Mouse (Mus musculus) ovary, adult 18-20 months (tissue): ENCODE data around the gene Drd3.

Experiments
- DNase-seq: peaks from one replicate; pipeline ENCODE4 v3.0.0; 2022; ENCODE audit warnings: low spot score, mixed read lengths

Drd3 gene

DNA sequence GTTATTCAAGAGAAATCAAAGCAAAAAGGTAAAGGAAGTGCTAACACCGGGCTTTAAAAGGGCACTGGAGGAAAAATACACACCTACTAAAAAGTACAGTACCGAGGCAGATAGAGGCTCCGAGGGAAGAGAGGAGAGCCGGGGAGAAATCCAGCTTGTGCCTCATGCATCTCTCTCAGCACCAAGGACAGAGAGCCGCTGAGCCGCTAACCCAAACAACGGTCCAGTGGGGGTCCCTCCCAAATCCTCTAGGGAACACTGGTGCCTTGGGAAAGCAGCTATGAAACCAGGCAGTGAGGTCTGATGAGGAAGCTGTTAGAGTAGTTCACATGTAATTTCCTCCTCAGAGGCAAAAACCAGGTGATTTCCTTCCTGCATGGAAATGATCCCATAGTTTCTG is at the start of gene Drd3:
Gene Drd3 (plus strand): TSS at position 276 of the 400 bp plus-strand sequence.
- no peak for DNase-seq

DNA sequence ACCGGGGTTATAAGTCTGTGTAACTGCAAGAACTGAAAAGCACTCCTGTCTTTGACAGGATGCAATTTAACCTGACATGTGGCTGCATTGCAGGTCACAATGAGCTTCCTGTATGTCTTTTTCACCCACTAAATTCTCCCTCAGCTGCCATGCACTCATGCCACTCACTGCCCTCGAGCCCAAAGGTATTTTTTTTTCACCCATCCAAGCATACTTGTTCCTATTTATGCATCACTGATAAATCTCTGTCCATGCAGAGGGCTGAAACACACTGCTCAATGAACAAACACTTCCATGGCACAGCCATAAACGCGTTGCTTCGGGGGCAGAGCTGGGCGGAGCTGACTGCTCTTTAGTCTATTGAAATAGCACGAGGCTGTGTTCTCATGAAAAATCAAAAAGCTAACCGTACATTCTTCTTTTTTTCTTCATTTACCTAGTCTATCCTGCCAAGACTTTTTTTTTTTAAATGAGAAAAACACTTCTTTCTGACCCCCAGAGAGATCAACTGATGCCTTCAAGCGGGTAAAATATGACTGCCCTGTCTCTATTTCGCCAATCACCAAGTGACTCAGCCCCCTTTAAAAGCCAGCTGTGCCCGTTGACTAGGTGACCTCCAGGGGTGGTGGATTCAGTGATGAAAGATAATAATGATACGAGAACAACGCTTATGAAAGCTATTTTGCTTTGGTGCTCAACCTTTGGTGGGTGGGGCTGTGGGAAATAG is 45.3 kb upstream of the Drd3 start:
- no peak for DNase-seq

DNA sequence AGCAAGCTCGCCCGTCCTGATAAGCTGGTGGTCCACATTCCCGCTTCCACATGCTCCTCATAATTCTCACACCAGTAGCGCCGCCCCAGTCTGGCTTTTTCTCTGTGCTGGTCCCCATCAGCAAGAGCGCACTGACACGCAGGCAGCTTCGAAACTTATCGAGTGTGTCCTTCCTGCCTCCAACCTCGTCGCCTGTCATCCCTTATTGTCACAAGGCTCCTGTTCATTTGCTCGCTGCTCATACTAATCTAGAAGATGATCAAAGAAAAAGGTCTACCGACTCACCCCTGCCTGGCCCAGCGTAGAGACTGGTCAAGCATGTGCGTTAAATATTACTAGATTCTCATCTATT is 44.8 kb upstream of the Drd3 start:
- DNase-seq, result no peak

DNA sequence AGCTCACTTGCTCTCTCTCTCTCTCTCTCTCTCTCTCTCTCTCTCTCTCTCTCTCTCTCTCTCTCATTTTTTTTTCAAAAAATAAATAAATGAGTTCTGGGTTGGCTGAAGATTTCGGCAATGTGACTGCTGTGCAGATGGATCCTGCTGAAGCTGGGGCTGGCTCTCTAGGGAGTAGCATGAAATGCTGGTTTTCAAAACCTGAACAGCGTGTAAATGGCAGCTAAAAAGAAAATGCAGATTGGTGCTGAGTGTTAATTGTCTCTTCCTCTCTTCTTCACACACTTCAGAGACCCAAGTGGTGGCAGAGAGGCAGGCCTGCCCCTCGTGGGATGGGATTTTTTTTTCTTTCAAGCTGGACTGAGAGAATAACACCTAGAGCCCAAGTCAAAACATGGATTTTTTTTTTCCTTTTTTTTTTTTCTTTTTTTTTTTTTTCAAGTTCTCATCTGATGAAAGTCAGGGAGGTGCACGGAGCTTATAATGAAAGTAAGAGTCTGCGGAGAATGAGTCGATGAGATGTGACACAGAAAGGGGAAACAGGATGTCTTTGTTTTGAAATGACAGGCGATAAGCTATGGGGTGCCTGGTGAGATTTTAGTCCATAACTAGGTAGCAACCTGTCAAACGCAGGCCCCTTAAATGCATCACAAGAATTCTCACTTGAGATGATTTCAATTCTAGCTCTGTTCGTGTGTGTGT is 44.2 kb upstream of the Drd3 start:
- DNase-seq, result no peak

DNA sequence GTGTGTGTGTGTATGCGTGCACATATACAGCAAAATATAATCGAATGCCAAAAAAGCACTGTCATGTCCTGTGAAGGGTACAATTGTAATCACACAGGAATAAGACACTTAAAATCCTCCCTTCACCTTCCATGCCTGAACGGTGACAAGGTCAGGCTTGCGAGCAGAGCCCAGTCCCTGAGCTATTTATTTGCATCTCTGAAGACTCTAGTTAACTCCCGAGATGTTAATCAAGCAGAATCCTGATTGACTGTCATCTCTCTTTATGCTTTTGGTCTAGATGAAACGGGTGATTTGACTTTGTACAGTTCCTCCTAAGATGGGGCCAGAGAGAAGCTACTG is 43.7 kb upstream of the Drd3 start:
- DNase-seq, result no peak

DNA sequence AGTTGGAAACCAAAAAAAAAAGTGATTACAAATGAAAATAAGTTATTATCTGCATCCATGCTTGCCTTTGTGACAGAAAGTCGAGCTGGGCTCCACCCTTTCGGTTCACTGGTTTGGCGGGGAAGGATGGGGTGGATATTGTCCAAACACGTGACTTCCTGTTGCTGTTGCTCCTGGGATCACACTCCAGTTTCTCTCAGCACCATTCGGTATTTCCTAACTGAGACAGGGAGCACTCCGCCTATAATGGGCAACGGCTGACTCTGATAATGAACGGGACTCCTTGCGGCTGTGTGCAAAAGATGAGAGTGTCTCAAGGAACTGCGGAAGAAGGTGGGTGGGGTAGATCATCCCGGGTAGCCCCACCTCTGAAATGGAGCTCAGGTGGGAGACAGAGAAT is 43.2 kb upstream of the Drd3 start:
- DNase-seq, result no peak

DNA sequence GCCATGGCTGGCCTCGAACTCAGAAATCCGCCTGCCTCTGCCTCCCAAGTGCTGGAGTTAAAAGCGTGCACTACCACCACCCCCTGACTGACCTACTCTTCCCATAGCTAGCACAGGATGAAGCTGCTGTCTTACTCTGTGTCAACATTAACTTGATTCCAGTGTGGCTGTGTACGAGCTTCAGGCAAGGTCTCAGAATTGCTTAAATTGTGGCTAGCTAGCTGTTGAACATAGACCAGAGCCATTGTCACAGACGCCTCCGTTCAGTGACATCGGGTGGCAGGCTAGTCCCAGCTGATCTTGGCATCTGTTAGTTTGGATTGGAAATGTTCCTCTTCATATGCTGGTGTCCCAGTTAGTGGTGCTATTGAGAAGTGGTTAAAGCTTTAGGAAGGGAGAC is 42.5 kb upstream of the Drd3 start:
- DNase-seq, result no peak

DNA sequence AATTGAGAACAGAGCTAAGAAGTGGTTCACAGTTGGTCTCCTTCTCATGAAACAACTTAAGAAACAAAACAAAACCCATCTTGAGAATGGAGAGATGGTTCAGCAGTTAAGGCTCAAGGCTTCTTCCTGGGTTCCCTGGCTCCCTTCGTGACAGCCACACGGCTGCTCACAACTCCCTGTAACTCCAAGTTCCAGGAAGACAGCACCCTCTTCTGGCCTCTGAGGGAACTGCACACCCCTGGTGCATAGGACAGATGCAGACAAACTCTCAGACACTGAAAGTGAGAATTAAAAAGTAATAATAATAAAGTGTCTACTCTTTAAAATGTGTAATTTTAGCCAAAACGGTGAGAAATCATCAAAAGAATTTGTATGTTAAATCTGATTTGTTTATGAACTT is 29.4 kb upstream of the Drd3 start:
- no peak for DNase-seq

DNA sequence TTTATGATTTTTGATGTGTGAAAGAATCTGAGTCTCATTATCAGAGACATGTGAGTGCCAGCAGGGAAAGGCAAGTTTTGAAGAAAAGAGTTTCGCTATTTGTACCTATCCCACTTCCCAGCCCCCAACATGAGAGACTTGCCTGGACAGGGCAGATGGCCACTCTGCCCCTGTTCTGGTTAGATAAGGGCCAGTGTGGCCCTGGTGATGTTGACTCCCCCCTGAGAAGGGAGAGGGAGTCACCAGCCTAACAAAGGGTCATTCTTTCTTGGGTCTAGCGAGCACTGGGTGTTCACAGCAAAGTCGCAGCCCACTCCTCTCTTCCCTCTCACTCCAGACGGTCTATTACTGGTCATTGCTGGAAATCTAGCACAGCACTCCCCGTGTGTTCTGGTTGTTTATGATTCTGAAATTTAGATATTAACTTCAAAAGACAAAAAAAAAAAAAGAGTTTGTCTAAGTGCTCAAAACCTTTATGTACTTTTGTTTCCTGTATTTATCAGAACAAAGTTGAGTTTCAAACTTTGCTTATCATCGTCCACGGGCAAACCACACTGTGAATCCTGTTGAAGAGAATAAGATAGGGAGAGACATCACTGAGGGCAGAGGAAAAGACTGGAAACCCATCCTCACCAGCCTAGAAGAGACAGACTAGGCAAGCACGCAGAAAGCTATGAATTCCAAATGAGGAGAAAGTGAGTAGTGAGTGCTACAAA is 24.2 kb upstream of the Drd3 start:
- DNase-seq, result no peak

DNA sequence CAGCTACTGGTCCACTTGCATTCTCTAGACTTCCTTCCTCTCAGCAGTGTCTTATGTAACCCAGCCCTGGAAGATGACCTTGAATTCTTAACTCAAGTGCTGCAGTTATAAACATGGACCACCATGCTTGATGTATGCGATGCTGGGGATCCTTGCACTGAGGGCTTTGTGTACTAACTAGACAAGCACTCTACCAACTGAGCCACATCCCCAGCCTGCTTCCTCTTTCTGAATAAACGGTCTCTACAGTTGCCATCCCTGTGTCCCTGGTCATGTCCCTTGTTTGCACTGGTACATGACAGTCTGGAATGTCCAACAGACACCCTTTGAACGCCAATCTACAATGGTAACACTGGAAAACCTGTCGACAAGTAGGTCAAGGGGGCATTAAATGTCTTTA is 23.5 kb upstream of the Drd3 start:
- DNase-seq, result no peak

DNA sequence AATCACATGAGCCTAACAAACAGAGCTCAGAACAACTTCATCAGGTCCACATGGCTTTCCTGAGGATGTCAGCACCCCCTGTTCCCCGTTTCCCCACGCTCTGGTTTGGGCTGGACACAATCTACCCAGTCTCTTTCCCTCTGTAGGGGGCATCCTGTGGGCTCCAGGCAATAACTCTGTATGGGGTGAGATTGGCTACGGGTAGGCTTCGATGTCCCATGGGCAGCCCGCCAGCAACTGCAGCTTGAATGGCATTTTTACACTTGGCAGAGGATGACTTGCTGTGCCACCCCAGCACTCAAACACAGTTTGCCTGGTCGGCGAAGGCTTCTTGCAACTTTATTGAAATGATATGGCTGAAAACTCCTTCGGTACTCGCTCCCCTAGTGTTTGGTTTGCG is 21.3 kb upstream of the Drd3 start:
- no peak for DNase-seq

DNA sequence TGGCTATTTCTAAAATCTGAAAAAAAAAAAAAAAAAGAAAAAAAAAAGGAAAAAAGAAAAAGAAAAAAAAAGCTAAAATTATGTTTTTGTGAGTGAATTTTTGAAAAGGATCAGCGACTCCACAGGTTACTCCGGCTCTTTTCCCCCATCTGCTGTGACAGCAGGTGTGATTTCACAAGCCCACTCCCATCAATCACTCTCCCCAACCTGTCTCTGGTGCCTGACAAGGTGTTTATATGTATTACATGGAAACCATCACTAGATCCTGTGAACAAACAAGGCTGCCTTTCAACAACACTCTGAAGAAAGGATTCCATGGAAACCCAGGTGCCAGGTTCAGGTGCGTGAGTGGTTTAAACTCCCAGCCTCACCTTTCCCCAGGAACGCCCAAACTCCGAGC is 20.9 kb upstream of the Drd3 start:
- DNase-seq, result no peak

DNA sequence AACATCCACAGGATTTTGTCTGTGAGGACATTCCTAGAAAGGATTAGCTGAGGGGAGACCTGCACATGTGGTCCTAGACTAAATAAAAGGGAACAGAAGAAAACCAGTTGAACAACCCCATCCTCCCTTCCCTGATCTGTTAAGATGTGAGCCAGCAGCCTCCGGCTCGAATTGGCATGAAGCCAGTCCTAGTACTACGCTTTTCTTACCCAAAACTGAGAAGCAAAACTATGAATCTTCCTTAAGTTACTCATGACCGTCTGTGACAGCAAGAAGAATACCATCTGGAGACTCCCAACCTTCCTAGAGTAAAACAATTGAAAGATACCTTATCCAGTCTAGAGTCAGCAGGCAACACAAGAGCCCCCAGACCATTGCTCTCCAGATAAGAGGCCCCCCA is 15.9 kb upstream of the Drd3 start:
- DNase-seq, result no peak

DNA sequence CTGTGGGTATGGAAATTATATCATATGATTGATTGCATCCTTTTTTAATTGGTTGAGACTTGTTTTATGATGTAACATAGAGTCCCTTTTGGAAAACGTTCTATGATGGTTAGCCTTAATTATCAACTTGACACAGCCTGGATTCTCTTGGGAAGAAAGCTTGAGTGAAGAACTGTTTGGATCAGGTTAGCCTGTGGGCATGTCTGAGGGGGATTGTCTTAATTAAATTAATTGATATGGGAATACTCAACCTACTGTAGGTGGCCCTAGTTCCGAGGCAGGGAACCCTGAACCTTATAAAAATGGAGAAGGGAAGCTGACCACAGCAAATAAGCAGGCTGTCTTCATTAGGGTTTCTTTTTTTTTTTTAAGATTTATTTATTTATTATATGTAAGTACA is 12.9 kb upstream of the Drd3 start:
- no peak for DNase-seq

DNA sequence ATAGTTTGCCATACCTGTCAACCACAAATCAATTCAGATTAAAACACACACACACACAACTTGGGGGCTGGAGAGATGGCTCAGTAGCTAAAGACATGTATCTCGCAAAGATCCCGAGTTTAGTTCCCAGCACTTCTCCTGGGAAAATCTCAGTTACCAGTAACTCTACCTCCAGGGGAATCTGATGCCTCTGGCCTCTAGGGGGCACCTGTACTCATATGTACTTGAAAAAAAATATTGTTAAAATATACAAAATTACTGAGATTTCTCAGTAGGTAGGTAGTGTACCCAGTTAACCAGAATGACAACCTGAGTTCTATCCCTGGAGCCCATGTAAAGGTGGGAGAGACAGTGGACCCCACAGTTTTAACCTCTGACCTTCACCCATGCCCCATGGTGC is 5.4 kb upstream of the Drd3 start:
- no peak for DNase-seq

DNA sequence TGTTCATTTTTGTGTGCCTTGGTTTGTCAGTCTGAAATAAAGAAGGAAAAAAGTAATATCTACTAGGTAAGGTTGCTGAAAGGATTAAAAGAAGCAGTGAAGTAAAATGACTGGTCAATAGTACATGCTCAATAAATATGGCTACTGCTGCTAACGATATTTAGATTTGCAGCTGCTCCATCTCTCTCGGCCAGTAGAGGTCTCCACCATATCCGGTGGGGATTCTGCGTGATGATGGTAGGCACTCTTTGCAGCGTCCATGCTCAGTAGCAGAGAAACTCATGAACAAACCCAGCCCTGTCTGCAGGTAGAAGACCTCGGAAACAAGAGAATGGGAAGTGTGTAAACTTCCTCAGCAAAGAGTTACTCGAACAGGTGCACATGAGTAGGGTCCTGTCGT is 926 bp upstream of the Drd3 start:
- DNase-seq, result no peak

DNA sequence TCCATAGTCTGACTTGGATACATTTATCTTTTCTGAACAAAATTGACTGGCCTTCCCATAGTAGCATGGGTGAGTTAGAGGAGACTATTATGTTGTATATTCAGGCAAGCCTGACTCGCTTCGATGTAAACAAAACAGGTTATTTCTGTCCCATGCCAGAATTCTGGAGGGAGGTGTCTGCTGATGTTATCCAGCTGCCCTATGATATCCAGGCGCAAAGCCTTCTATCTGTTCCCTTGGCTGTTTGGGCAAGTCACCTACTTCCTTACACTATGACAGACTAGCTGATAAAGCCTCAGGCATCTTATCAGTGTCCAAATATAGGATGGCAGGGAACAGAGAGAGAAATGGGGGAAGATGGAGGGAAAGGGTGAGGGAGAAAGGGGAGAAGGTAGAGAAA is 18.5 kb downstream of the Drd3 start:
- no peak for DNase-seq

DNA sequence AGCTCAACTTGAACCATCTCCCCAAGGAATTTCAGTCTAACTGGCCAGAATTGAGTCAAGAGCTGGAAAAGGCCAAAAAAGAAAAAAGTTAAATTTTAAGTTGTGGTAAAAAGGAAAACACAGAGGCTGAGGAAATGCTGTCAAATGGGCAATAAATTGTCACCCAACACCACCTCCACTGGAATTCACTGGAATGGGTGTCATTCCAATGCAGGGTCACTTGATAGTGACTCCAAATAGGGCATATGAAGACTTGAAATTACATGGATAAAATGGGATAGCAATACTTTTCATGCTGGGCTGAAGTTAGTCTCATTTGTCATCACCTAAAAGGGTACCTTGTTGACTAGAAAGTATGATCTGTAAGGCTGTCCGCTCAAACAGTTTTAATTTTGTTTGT is 18.9 kb downstream of the Drd3 start:
- no peak for DNase-seq

DNA sequence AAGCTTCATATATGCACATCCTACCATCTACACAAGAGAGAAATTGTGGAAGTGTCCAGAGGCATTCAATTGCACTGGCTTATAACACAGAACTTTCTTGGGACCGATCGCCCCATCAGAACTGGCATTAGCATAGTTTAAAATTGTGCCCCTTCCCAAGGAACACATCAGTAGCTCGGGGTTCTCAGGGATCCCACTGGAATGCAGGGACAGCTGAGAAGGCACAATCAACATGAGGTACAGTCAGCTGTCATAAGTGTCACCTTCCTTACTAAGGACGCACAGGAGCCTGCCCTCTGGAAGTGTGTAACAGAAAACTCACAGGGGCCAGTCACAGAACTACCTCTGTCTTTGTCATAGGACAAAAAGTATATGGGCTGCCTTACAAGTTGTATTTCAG is 19.7 kb downstream of the Drd3 start:
- DNase-seq, result no peak

DNA sequence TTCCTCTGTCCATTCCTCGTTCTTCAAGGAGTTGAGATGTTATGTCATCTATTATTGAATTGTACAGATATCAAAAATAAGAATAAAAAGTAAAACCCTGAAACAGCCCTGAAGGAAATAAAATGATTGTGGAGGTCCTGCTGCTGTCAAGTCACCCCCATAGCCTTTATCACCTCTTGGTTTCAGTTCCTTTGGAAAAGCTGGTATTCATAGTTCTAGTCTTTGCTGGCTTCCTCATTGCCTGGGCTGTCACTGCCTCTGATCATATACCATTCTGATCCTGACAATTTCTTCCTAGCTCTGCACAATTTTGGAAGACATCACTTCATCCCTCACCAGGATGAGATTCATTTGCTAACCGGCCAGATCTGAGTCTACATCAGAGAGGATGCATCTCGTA is 23.1 kb downstream of the Drd3 start:
- no peak for DNase-seq

DNA sequence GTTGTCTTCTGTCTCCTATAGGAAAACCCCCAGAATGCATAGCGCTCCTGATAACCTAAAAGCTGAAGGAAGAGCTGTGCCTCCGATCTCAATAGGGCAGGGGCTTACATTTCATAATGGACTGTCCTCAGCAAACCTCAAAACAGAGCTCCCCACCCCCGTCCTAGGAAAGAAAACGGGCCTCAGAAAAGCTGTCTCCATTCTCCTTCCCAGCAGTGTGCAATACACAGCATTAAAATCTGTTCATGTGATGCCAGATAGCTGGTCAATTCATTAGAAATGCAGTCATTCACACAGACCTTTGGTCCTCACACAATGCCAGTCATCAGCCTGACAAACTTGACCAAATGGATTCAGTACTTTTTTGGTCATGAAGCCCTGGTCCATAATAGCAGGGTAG is 45.7 kb downstream of the Drd3 start:
- no peak for DNase-seq

DNA sequence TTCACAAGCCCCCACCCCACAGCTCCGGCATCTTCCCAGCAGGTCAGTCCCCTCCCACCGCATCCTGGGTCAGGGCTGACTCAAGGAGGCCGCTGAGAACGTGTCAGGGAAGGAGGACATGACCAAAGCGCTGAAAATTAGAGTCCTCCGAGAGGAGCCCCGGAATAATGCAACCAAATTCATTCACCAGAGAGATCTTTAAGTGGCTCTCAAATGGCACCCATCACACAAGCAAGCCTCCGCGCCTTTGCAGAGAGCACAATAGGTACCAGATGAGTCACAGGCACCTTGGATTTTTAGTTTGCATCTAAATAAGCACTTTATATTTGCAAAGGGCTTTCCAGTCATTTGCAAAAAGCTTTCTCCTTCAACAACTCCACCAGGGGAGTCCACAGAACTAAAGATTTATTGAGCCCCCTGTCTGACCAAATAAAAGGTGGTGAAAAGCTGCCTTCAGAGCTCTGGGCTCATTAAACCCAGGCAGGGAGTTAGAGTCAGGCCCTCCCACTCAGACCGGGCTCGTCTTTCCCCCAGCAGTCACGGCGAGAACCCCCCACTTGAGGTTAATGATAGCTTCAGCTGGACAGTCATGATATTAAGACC is 46.4 kb downstream of the Drd3 start:
- no peak for DNase-seq

DNA sequence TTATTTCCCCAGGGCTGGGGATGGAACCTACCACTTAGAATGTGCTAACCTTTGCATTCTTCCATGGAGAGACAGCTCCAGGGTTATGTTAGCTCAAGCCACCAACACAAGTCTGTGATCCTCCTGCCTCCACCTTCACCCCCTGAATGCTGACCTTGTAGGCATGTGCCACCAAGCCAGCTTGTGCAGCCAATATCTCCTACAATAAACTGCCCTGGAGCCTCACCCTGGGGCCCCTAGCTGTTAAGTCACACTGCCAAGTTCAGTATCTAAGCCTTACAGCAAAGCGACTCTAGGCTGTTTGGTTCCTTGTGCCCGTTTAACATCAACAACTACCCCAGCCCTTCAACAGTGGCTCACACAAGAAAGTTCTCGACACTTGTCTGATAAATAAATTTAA is 47.3 kb downstream of the Drd3 start:
- no peak for DNase-seq
